ENCODE assay signal across 27 mouse cellular contexts in the genomic region with DNA sequence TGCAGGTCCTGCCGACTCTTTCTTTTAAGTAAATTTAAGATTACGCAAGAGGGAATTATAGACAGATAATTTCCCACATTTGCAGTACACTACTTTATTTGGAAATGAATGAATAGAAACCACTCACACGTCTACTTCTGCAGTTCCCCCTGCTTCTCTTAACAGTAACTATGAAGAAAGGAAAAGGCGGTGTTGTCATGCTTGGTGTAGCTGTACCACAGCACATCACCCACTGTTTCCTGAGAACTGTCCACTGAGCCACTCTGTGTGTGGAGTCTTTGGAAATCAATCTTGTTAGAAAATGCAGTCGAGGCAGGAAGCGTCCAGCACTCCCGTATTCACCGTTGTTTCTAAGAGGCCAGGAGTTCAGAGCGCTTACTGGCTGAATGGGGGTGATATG.
DNase-seq lines count a peak whose midpoint lies in the region; ATAC-seq lines count a peak whose summit lies in the region.
"Had no signal": no experiment of that assay in that cellular context is flagged by ENCODE, and none has a peak within 500 bp of the region (broad histone marks: within the 10 kb centered on the region; RNA-seq: fewer than 3 reads in every experiment).

No protein-coding gene starts in this region.

- H3K4me1 ChIP-seq in hindbrain, embryonic 14.5 days (replicated peaks; ENCODE audit: control insufficient read depth, insufficient read depth, low read length): peaks cover 9% of the 10 kb centered on the region
- peaks cover 12% of the 10 kb centered on the region for H3K4me1 ChIP-seq in hindbrain, embryonic 12.5 days
- H3K4me1 ChIP-seq in neural tube, embryonic 14.5 days (ENCODE audit: control insufficient read depth, insufficient read depth, low read length): peaks cover 4% of the 10 kb centered on the region; the same call in 1 of the 2 replicates
- H3K4me1 ChIP-seq: embryonic facial prominence, embryonic 12.5 days; embryonic facial prominence, embryonic 15.5 days had no signal

- 0 out of 2 replicates have a peak overlapping the region, but pooled peaks have one; percentile 11 for H3K9ac ChIP-seq in hindbrain, embryonic 14.5 days
- no peak overlapping the region for H3K9ac ChIP-seq in hindbrain, embryonic 12.5 days
- no peak overlapping the region for H3K9ac ChIP-seq in neural tube, embryonic 14.5 days (replicated peaks; ENCODE audit: low read depth, low read length)
- H3K9ac ChIP-seq: embryonic facial prominence, embryonic 12.5 days; embryonic facial prominence, embryonic 15.5 days; forebrain, embryonic 15.5 days; heart, embryonic 12.5 days; heart, embryonic 15.5 days had no signal

- H3K4me2 ChIP-seq in hindbrain, embryonic 14.5 days (replicated peaks): no peak overlapping the region
- no peak overlapping the region for H3K4me2 ChIP-seq in hindbrain, embryonic 12.5 days (replicated peaks)
- no peak overlapping the region for H3K4me2 ChIP-seq in neural tube, embryonic 14.5 days (ENCODE audit: low read depth, low read length)
- H3K4me2 ChIP-seq: embryonic facial prominence, embryonic 12.5 days; embryonic facial prominence, embryonic 15.5 days; forebrain, embryonic 15.5 days; heart, embryonic 12.5 days; heart, embryonic 15.5 days had no signal

- H3K27me3 ChIP-seq in hindbrain, embryonic 14.5 days (ENCODE audit: control insufficient read depth, insufficient read depth, low read length): no peaks in the 10 kb centered on the region
- no peaks in the 10 kb centered on the region for H3K27me3 ChIP-seq in hindbrain, embryonic 12.5 days
- no peaks in the 10 kb centered on the region for H3K27me3 ChIP-seq in neural tube, embryonic 14.5 days (ENCODE audit: control insufficient read depth, insufficient read depth, low read length)
- H3K27me3 ChIP-seq: embryonic facial prominence, embryonic 12.5 days; embryonic facial prominence, embryonic 15.5 days; forebrain, embryonic 15.5 days; heart, embryonic 12.5 days; heart, embryonic 15.5 days had no signal

- no peaks in the 10 kb centered on the region for H3K36me3 ChIP-seq in hindbrain, embryonic 14.5 days (replicated peaks; ENCODE audit: control insufficient read depth, insufficient read depth)
- no peaks in the 10 kb centered on the region for H3K36me3 ChIP-seq in hindbrain, embryonic 12.5 days
- H3K36me3 ChIP-seq in neural tube, embryonic 14.5 days (ENCODE audit: control insufficient read depth, insufficient read depth, low read length): no peaks in the 10 kb centered on the region
- H3K36me3 ChIP-seq: embryonic facial prominence, embryonic 12.5 days; embryonic facial prominence, embryonic 15.5 days; heart, embryonic 12.5 days; heart, embryonic 15.5 days; hindbrain, embryonic 10.5 days had no signal

- no peak overlapping the region for H3K27ac ChIP-seq in hindbrain, embryonic 14.5 days
- H3K27ac ChIP-seq in hindbrain, embryonic 12.5 days: no peak overlapping the region
- no peak overlapping the region for H3K27ac ChIP-seq in neural tube, embryonic 14.5 days (ENCODE audit: low read depth, low read length)
- H3K27ac ChIP-seq: embryonic facial prominence, embryonic 12.5 days; embryonic facial prominence, embryonic 15.5 days; forebrain, embryonic 15.5 days; gastrocnemius, adult 2 months; heart, embryonic 15.5 days; hindbrain, embryonic 10.5 days; hindbrain, postnatal 0 days had no signal

- WGBS in hindbrain, embryonic 14.5 days: 71% methylated on average over 9 of the region's 9 CpGs
- 84% methylated on average over 9 of the region's 9 CpGs for WGBS in hindbrain, embryonic 12.5 days
- WGBS in neural tube, embryonic 14.5 days: 76% methylated on average over 9 of the region's 9 CpGs

- H3K9me3 ChIP-seq in hindbrain, embryonic 14.5 days (ENCODE audit: control insufficient read depth, low read length): no peaks in the 10 kb centered on the region
- no peaks in the 10 kb centered on the region for H3K9me3 ChIP-seq in hindbrain, embryonic 12.5 days (replicated peaks)
- no peaks in the 10 kb centered on the region for H3K9me3 ChIP-seq in neural tube, embryonic 14.5 days (ENCODE audit: control insufficient read depth, low read length)
- H3K9me3 ChIP-seq: embryonic facial prominence, embryonic 12.5 days; embryonic facial prominence, embryonic 15.5 days; forebrain, embryonic 15.5 days; heart, embryonic 12.5 days; heart, embryonic 15.5 days; hindbrain, embryonic 10.5 days had no signal

- no peak overlapping the region for H3K4me3 ChIP-seq in hindbrain, embryonic 14.5 days (replicated peaks; ENCODE audit: low read length)
- no peak overlapping the region for H3K4me3 ChIP-seq in hindbrain, embryonic 12.5 days
- no peak overlapping the region for H3K4me3 ChIP-seq in neural tube, embryonic 14.5 days (ENCODE audit: low read depth, low read length)
- H3K4me3 ChIP-seq: embryonic facial prominence, embryonic 12.5 days; embryonic facial prominence, embryonic 15.5 days; forebrain, embryonic 15.5 days; gastrocnemius, adult 2 months; heart, embryonic 12.5 days; heart, embryonic 15.5 days; hindbrain, embryonic 10.5 days had no signal

- no peak for DNase-seq in hindbrain, embryonic 14.5 days (ENCODE audit: low spot score)
- DNase-seq in embryo, embryonic 10.5 days (ENCODE audit: low spot score): no peak
- no peak for DNase-seq in lung, postnatal 4 days
- DNase-seq in adrenal gland, adult 2 months: no peak
- DNase-seq: adrenal gland, adult 8-10 months; adrenal gland, postnatal 25 days; cerebellum, adult 11-12 months; cerebellum, adult 8-10 months; cerebellum, postnatal 10 days; cerebellum, postnatal 36 days; gastrocnemius, adult 2 months; gastrocnemius, postnatal 14 days; heart, adult 18-20 months; heart, postnatal 10 days; heart, postnatal 36 days had no signal

- ATAC-seq in hindbrain, embryonic 14.5 days (ENCODE audit: low FRiP score): no peak
- no peak for ATAC-seq in hindbrain, embryonic 12.5 days (ENCODE audit: low FRiP score)
- peak; percentile 61; the same call in 1 of the 2 replicates for ATAC-seq in common myeloid progenitor, adult 5-6 weeks (replicated peaks; ENCODE audit: low read depth, poor library complexity, severe bottlenecking)
- ATAC-seq in granulocyte monocyte progenitor cell, adult 5-6 weeks (replicated peaks; ENCODE audit: poor library complexity, severe bottlenecking): peak; percentile 85
- ATAC-seq in neural tube, embryonic 14.5 days (ENCODE audit: low read depth): peak; percentile 21; the same call in 1 of the 2 replicates
- ATAC-seq: hindbrain, postnatal 0 days; inflammation-experienced regulatory T-cells, adult 6 months had no signal

Comparison
In these comparisons a context has a peak if more than half of its experiments do, and no peak if none do; other contexts are left out.
1. ATAC-seq: peak in common myeloid progenitor, adult 5-6 weeks (single experiment), granulocyte monocyte progenitor cell, adult 5-6 weeks (single experiment) and neural tube, embryonic 14.5 days (single experiment); none in hindbrain, embryonic 14.5 days (single experiment) and hindbrain, embryonic 12.5 days (single experiment).